Mouse (Mus musculus): ENCODE measurements at regions not wholly inside any gene's neighbourhood (a gene's known extent, or its start where the extent isn't known, plus 50 kb on each side); places are given as distances from the start of the nearest gene placed in this dataset.

- TF ChIP-seq CTCF (IDR thresholded peaks at IDR 0.05; ENCODE audit: borderline replicate concordance, extremely low read depth, insufficient read depth, insufficient read length) (no peak), POLR2A (IDR thresholded peaks at IDR 0.05; ENCODE audit: borderline replicate concordance, extremely low read depth, insufficient read depth, insufficient read length, poor library complexity, severe bottlenecking) (no peak)
Measured at GRCm38 (mm10) chr12:77622243-77622642, 384.3 kb downstream of the Fut8 start.
